8 mouse cellular contexts compared by ENCODE assay signal in the genomic region with DNA sequence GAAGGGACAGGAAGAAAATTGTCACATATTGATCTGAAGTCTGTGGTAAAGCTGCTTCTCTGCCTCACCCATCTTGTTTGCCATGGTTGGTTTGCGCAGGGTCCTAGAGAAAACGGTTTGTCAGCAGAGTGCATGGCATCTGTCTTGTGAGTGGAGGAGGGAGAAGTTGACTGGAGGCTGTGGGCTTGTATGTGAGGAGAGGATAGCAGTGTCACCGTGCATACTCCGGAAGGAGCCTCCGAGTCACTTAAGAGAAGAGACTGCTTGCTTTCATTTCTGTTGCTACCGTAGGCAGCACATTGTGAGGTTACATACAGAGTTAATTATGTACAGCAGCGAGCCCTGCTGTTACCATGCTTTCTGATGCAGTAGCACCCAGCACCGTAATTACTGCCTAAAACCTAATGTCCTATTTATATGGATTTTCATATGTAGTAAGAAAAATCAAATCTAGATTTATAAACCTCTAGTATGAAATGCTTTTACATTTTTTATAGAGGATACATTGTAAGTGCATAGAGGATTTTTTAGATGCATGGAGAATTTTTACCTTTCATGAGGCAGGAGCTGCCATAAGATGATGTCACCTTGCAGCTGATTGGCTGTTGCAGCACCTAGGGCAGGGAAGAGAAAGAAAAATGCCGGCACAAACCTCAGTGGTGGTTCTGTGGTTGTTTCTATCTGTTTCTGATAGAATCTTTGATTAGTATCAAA.
DNase-seq lines count a peak whose midpoint lies in the region; ATAC-seq and TF ChIP-seq lines count a peak whose summit lies in the region.

No protein-coding gene starts in this region.

- 31% methylated on average over 9 of the region's 9 CpGs for WGBS in forebrain, embryonic 12.5 days
- WGBS in limb, embryonic 15.5 days: 29% methylated on average over 9 of the region's 9 CpGs
- 3% methylated on average over 9 of the region's 9 CpGs for WGBS in olfactory bulb, adult 2 months

- peak; percentile 35 to 44 for DNase-seq in adrenal gland, postnatal 36 days
- DNase-seq in adrenal gland, adult 2 months: no peak
- no peak for DNase-seq in ovary, adult 18-20 months (ENCODE audit: low spot score)

- no peak for TF ChIP-seq POLR2A in bone marrow macrophage, adult 2 months (IDR thresholded peaks at IDR 0.05; ENCODE audit: borderline replicate concordance, low read depth, low read length)
- TF ChIP-seq POLR2A in olfactory bulb, adult 2 months (IDR thresholded peaks at IDR 0.05; ENCODE audit: insufficient read depth, low read depth, low read length): no peak

- no peaks in the 10 kb centered on the region for H3K27me3 ChIP-seq in forebrain, embryonic 12.5 days
- H3K27me3 ChIP-seq in limb, embryonic 15.5 days: no peaks in the 10 kb centered on the region

- peak overlapping the region; percentile 43; the same call in 1 of the 2 replicates for H3K9ac ChIP-seq in forebrain, embryonic 12.5 days
- H3K9ac ChIP-seq in limb, embryonic 15.5 days: no peak overlapping the region

- H3K36me3 ChIP-seq in forebrain, embryonic 12.5 days (replicated peaks): no peaks in the 10 kb centered on the region
- H3K36me3 ChIP-seq in limb, embryonic 15.5 days: no peaks in the 10 kb centered on the region

- no peaks in the 10 kb centered on the region for H3K9me3 ChIP-seq in forebrain, embryonic 12.5 days
- no peaks in the 10 kb centered on the region for H3K9me3 ChIP-seq in limb, embryonic 15.5 days

- H3K4me1 ChIP-seq in bone marrow macrophage, adult 2 months (ENCODE audit: control insufficient read depth, insufficient read depth, low read length): no peaks in the 10 kb centered on the region
- peaks cover 4% of the 10 kb centered on the region; the same call in 1 of the 2 replicates for H3K4me1 ChIP-seq in forebrain, embryonic 12.5 days
- H3K4me1 ChIP-seq in limb, embryonic 15.5 days: peaks cover 4% of the 10 kb centered on the region
- H3K4me1 ChIP-seq in olfactory bulb, adult 2 months (ENCODE audit: control insufficient read depth, insufficient read depth, low read length): 0 out of 2 replicates have a peak, but pooled peaks cover 2% of the 10 kb centered on the region

- TF ChIP-seq CTCF in bone marrow macrophage, adult 2 months (IDR thresholded peaks at IDR 0.05; ENCODE audit: low read depth, low read length): no peak
- TF ChIP-seq CTCF in olfactory bulb, adult 2 months (IDR thresholded peaks at IDR 0.05; ENCODE audit: insufficient read depth, low read depth, low read length): no peak

- H3K4me3 ChIP-seq in bone marrow macrophage, adult 2 months (ENCODE audit: insufficient read depth, low read length): peak overlapping the region; percentile 41
- H3K4me3 ChIP-seq in forebrain, embryonic 12.5 days (replicated peaks): peak overlapping the region; percentile 34
- H3K4me3 ChIP-seq in limb, embryonic 15.5 days: peak overlapping the region; percentile 23
- peak overlapping the region; percentile 49 for H3K4me3 ChIP-seq in olfactory bulb, adult 2 months (ENCODE audit: insufficient read depth, low read depth, low read length)

- H3K4me2 ChIP-seq in forebrain, embryonic 12.5 days: peak overlapping the region; percentile 49
- H3K4me2 ChIP-seq in limb, embryonic 15.5 days: peak overlapping the region; percentile 43

- H3K27ac ChIP-seq in bone marrow macrophage, adult 2 months (ENCODE audit: insufficient read depth, low read depth, low read length): no peak overlapping the region
- peak overlapping the region; percentile 86 for H3K27ac ChIP-seq in forebrain, embryonic 12.5 days
- H3K27ac ChIP-seq in limb, embryonic 15.5 days: no peak overlapping the region
- H3K27ac ChIP-seq in olfactory bulb, adult 2 months (ENCODE audit: insufficient read depth, low read depth, low read length): peak overlapping the region; percentile 85

- peak; percentile 87 for ATAC-seq in forebrain, embryonic 12.5 days (ENCODE audit: low FRiP score)
- ATAC-seq in inflammation-experienced regulatory T-cells, adult 6 months: peak; percentile 75
- ATAC-seq in limb, embryonic 15.5 days (ENCODE audit: insufficient number of reproducible peaks, low FRiP score, low TSS enrichment, low read depth): no peak

Comparison
In these comparisons a context has a peak if more than half of its experiments do, and no peak if none do; other contexts are left out.
1. DNase-seq: peak in adrenal gland, postnatal 36 days (2 of 2); none in adrenal gland, adult 2 months (single experiment) and ovary, adult 18-20 months (single experiment).
2. H3K27ac ChIP-seq: peak in forebrain, embryonic 12.5 days (single experiment) and olfactory bulb, adult 2 months (single experiment); none in bone marrow macrophage, adult 2 months (single experiment) and limb, embryonic 15.5 days (single experiment).
3. Peak in every context shown above with its lines, with median percentiles within 50 percentile points of each other: H3K4me3 ChIP-seq.